Mouse (Mus musculus) spleen, adult 2 months (tissue): ENCODE measurements around the gene Cbfa2t3.

ENCODE experiments used
- CTCF ChIP-seq: fragments of 200-500 bp; IDR thresholded peaks from 2 replicates; pipeline ENCODE4 v1.5.1; 2011; ENCODE audit warnings: mild to moderate bottlenecking, inconsistent platforms; ENCODE audit not compliant: insufficient read depth, insufficient read length, insufficient replicate concordance; ENCODE audit errors: extremely low read depth
- POLR2A ChIP-seq: fragments of 200-500 bp; IDR thresholded peaks from 2 replicates; pipeline ENCODE4 v1.6.1; 2011; ENCODE audit warnings: low read depth, low read length, inconsistent platforms

DNA sequence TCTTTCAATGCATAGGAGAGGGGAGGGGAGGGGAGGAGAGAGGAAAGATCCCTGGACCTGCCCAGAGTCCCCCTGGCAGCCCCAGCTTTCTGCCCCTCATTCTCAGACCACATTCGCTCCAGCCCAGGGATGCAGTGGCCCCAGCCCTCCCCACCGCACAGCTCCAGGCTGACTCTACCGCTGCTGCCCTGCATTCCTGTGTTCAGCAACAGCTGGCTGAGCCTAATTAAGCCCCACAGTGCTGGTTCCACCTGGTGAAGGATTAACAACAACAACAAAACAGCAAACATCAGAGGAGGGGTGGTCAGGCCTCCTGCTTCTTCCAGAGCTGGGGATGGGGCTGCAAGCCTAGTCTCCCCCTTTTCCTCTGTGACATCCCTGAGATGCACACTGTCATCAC lies 29.7 kb upstream of the Cbfa2t3 start:
- TF ChIP-seq POLR2A: no peak
- no peak for TF ChIP-seq CTCF
